Mouse (Mus musculus) B cell, adult (primary cell): ENCODE measurements around the gene Gm49398. TPM values are rescaled to one million over a fixed set of nuclear protein-coding genes. Genes with fewer than 3 reads are reported as not detected.

Experiments used
- total RNA-seq: library from RNA; stranded (reverse); gene quantifications from 4 replicates; pipeline ENCODE4 v1.2.4, GENCODE M21; 2023; ENCODE audit not compliant: inconsistent age

Gene Gm49398
- not detected in 4 replicates for total RNA-seq

GRCm38 (mm10) chr13:61288739-61289138 is at the start of gene Gm49398:
Gene Gm49398 (minus strand): TSS chr13:61288839.

GRCm38 (mm10) chr13:61255258-61255657 is 33.4 kb downstream of the Gm49398 start, which contains the start of gene Cts8:
Gene Cts8 (minus strand): TSS chr13:61255358.

GRCm38 (mm10) chr13:61203310-61203709 is 85.3 kb downstream of the Gm49398 start, which contains the start of gene Cts6:
Gene Cts6 (minus strand): TSS chr13:61203410.

Other genes starting within 250 kb of the Gm49398 start
- not detected in 4 replicates for gene Ctsq, start 248.2 kb downstream of the Gm49398 start, total RNA-seq
- gene Ctsr, start 124.6 kb downstream of the Gm49398 start, total RNA-seq, result not detected in 4 replicates
- gene Cts6, start 85.4 kb downstream of the Gm49398 start, total RNA-seq, result not detected in 4 replicates
- gene Cts8, start 33.5 kb downstream of the Gm49398 start, total RNA-seq, result not detected in 4 replicates
- gene Cts7, start 69.4 kb upstream of the Gm49398 start, total RNA-seq, result not detected in 4 replicates